Comparison of ENCODE assay signal across 11 mouse cellular contexts in the genomic region with DNA sequence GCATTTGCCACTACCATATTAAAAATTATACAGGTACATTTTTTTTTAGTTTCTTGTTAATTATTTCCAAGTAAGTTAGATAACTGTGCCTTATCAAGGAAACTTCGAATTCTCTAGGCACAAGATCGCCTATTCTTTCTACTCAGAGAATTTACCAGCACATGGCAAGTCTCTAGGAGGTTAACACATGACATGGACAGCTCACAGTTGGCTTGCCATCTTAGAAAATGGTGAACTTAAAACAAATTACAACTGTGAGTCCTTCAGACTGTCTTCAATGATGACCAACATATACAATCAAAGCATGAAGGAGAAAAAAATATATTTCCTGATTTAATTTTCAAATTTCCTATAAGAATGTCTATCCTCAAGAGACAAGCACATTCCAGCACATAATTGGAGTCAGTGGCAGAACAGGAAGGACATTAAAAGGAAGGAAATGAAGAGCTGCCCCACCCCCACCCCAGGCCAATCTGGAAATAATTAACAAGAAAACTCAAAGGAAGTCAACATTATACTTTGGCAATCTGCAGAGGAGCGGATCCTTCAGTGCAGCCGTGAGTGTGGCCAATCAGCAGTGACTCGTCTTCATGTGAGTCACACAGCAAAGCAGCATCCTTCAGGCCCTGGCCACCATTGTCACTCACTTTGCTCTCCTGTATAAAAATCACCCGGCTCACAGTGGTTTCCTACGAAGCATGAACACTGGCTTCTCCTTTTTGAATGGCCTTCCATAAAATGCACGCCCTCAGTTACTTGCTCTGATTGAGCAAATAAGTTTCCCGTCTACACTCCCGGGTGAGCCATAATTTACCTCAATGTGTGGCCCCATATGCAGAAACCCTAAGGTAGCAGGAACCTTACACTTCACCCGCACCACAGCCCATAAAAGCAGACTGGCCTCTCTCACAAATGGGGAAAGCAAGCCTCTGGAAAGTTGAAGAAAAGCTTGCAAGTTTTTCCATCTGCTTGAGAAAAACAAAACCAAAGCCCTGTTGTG. TPM values are rescaled to one million over a fixed set of nuclear protein-coding genes. Genes with fewer than 3 reads are reported as not detected.
DNase-seq lines count a peak whose midpoint lies in the region; ATAC-seq and TF ChIP-seq lines count a peak whose summit lies in the region.
"Had no signal": no experiment of that assay in that cellular context is flagged by ENCODE, and none has a peak within 500 bp of the region (broad histone marks: within the 10 kb centered on the region; RNA-seq: fewer than 3 reads in every experiment).

No protein-coding gene starts in this region.

- no peak overlapping the region for H3K4me2 ChIP-seq in lung, embryonic 14.5 days
- no peak overlapping the region for H3K4me2 ChIP-seq in embryonic facial prominence, embryonic 12.5 days (replicated peaks)
- H3K4me2 ChIP-seq in stomach, embryonic 15.5 days = no peak overlapping the region
- no peak overlapping the region for H3K4me2 ChIP-seq in midbrain, postnatal 0 days (ENCODE audit: low read depth, low read length, poor library complexity, severe bottlenecking)

- no peaks in the 10 kb centered on the region for H3K27me3 ChIP-seq in lung, embryonic 14.5 days (ENCODE audit: insufficient read depth, low read length)
- no peaks in the 10 kb centered on the region for H3K27me3 ChIP-seq in embryonic facial prominence, embryonic 12.5 days
- H3K27me3 ChIP-seq in stomach, embryonic 15.5 days (replicated peaks) = no peaks in the 10 kb centered on the region
- H3K27me3 ChIP-seq in midbrain, postnatal 0 days (ENCODE audit: insufficient read depth, low read length) = no peaks in the 10 kb centered on the region

- TF ChIP-seq CTCF in lung, embryonic 14.5 days (IDR thresholded peaks at IDR 0.05; ENCODE audit: low read depth) = no peak
- TF ChIP-seq CTCF in midbrain, postnatal 0 days (IDR thresholded peaks at IDR 0.05) = no peak

- ATAC-seq in lung, embryonic 14.5 days (ENCODE audit: insufficient read depth) = no peak
- no peak for ATAC-seq in embryonic facial prominence, embryonic 12.5 days (ENCODE audit: insufficient number of reproducible peaks, insufficient read depth, low FRiP score, low TSS enrichment)
- ATAC-seq in stomach, embryonic 15.5 days (ENCODE audit: insufficient read depth, low FRiP score, low read depth) = 0 out of 2 replicates have a peak, but pooled peaks have one; percentile 27
- ATAC-seq in midbrain, postnatal 0 days (ENCODE audit: low FRiP score) = no peak

- peak overlapping the region; percentile 50; the same call in 1 of the 2 replicates for H3K27ac ChIP-seq in lung, embryonic 14.5 days (ENCODE audit: low read depth)
- peak overlapping the region; percentile 78 for H3K27ac ChIP-seq in embryonic facial prominence, embryonic 12.5 days
- peak overlapping the region; percentile 0; the same call in 1 of the 2 replicates for H3K27ac ChIP-seq in stomach, embryonic 15.5 days
- H3K27ac ChIP-seq in midbrain, postnatal 0 days (ENCODE audit: low read depth, low read length) = no peak overlapping the region
- H3K27ac ChIP-seq: liver, embryonic 14.5 days had no signal

- H3K9ac ChIP-seq in lung, embryonic 14.5 days = no peak overlapping the region
- no peak overlapping the region for H3K9ac ChIP-seq in embryonic facial prominence, embryonic 12.5 days
- H3K9ac ChIP-seq in stomach, embryonic 15.5 days = no peak overlapping the region
- H3K9ac ChIP-seq in midbrain, postnatal 0 days (replicated peaks; ENCODE audit: low read length, poor library complexity, severe bottlenecking) = no peak overlapping the region
- H3K9ac ChIP-seq: liver, embryonic 14.5 days had no signal

- 50% methylated on average over 11 of the region's 11 CpGs for WGBS in lung, embryonic 14.5 days
- WGBS in embryonic facial prominence, embryonic 12.5 days = 43% methylated on average over 11 of the region's 11 CpGs
- 59% methylated on average over 11 of the region's 11 CpGs for WGBS in stomach, embryonic 15.5 days
- 81% methylated on average over 11 of the region's 11 CpGs for WGBS in midbrain, postnatal 0 days

- H3K4me3 ChIP-seq in lung, embryonic 14.5 days (ENCODE audit: low read depth, low read length) = no peak overlapping the region
- no peak overlapping the region for H3K4me3 ChIP-seq in embryonic facial prominence, embryonic 12.5 days
- no peak overlapping the region for H3K4me3 ChIP-seq in stomach, embryonic 15.5 days (replicated peaks)
- no peak overlapping the region for H3K4me3 ChIP-seq in midbrain, postnatal 0 days (ENCODE audit: low read depth, low read length)

- DNase-seq in lung, embryonic 14.5 days = peak; percentile 60
- DNase-seq in lung, adult 18-20 months = no peak
- peak; percentile 19 to 28 for DNase-seq in kidney, postnatal 36 days
- no peak for DNase-seq in midbrain, postnatal 0 days (ENCODE audit: low spot score)
- no peak for DNase-seq in urinary bladder, postnatal 36 days (ENCODE audit: low spot score in 2 of 2)
- DNase-seq in right cerebral cortex, postnatal 25 days = no peak
- DNase-seq: cerebellum, adult 9-11 months had no signal

- no peaks in the 10 kb centered on the region for H3K36me3 ChIP-seq in lung, embryonic 14.5 days (ENCODE audit: insufficient read depth)
- no peaks in the 10 kb centered on the region for H3K36me3 ChIP-seq in embryonic facial prominence, embryonic 12.5 days
- H3K36me3 ChIP-seq in stomach, embryonic 15.5 days = no peaks in the 10 kb centered on the region
- no peaks in the 10 kb centered on the region for H3K36me3 ChIP-seq in midbrain, postnatal 0 days (ENCODE audit: insufficient read depth, low read length)

- no peaks in the 10 kb centered on the region for H3K9me3 ChIP-seq in lung, embryonic 14.5 days (ENCODE audit: low read depth, low read length)
- H3K9me3 ChIP-seq in embryonic facial prominence, embryonic 12.5 days = no peaks in the 10 kb centered on the region
- no peaks in the 10 kb centered on the region for H3K9me3 ChIP-seq in stomach, embryonic 15.5 days
- no peaks in the 10 kb centered on the region for H3K9me3 ChIP-seq in midbrain, postnatal 0 days (ENCODE audit: low read length)

- H3K4me1 ChIP-seq in lung, embryonic 14.5 days (ENCODE audit: insufficient read depth) = peaks cover 19% of the 10 kb centered on the region; the same call in 1 of the 2 replicates
- peaks cover 27% of the 10 kb centered on the region for H3K4me1 ChIP-seq in embryonic facial prominence, embryonic 12.5 days
- H3K4me1 ChIP-seq in stomach, embryonic 15.5 days = peaks cover 5% of the 10 kb centered on the region; the same call in 1 of the 2 replicates
- H3K4me1 ChIP-seq in midbrain, postnatal 0 days (ENCODE audit: insufficient read depth, low read length) = no peaks in the 10 kb centered on the region

RNA-seq across cellular contexts. Expression of a gene that starts 26.4 kb away (rescaled TPM):
- 15.4 and 16.9 TPM in 2 replicates for polyA plus RNA-seq in lung, embryonic 14.5 days (2014; fragmentation: Nextera tagmentation; extraction: Ambion mirVana)
- 14.4 and 15.7 TPM in 2 replicates for polyA plus RNA-seq in embryonic facial prominence, embryonic 12.5 days (2016; fragmentation: Nextera tagmentation; extraction: Ambion mirVana)
- polyA plus RNA-seq in stomach, embryonic 15.5 days (2015; fragmentation: Nextera tagmentation; extraction: Ambion mirVana) = 12.7 and 15.1 TPM in 2 replicates
- total RNA-seq in midbrain, postnatal 0 days (2014; rRNA removed) = 1.9 TPM in 1 of 2 replicates, not detected in the other
- 1.8 and 2.5 TPM in 2 replicates for polyA plus RNA-seq in midbrain, postnatal 0 days (2015; fragmentation: Nextera tagmentation; extraction: Ambion mirVana)

RNA-seq across cellular contexts. Expression of a gene that starts 44.7 kb away (rescaled TPM):
- polyA plus RNA-seq in lung, embryonic 14.5 days (2014; fragmentation: Nextera tagmentation; extraction: Ambion mirVana) = 1.2 and 1.6 TPM in 2 replicates
- 0.97 and 1.00 TPM in 2 replicates for polyA plus RNA-seq in embryonic facial prominence, embryonic 12.5 days (2016; fragmentation: Nextera tagmentation; extraction: Ambion mirVana)
- polyA plus RNA-seq in stomach, embryonic 15.5 days (2015; fragmentation: Nextera tagmentation; extraction: Ambion mirVana) = 0.81 and 1.2 TPM in 2 replicates
- total RNA-seq in midbrain, postnatal 0 days (2014; rRNA removed) = 0.90 TPM in 1 of 2 replicates, not detected in the other
- polyA plus RNA-seq in midbrain, postnatal 0 days (2015; fragmentation: Nextera tagmentation; extraction: Ambion mirVana) = 1.0 and 2.2 TPM in 2 replicates
- total RNA-seq: heart, adult 8-10 months had no signal

Comparison
In these comparisons a context has a peak if more than half of its experiments do, and no peak if none do; other contexts are left out.
1. DNase-seq: peak in lung, embryonic 14.5 days (single experiment) and kidney, postnatal 36 days (2 of 2); none in lung, adult 18-20 months (0 of 2), midbrain, postnatal 0 days (single experiment), urinary bladder, postnatal 36 days (0 of 2) and right cerebral cortex, postnatal 25 days (single experiment).